Mouse (Mus musculus) central nervous system, embryonic 11.5 days (tissue): ENCODE data around the gene Serpina12. TPM values are rescaled to one million over a fixed set of nuclear protein-coding genes. Genes with fewer than 3 reads are reported as not detected.

ENCODE experiments used
- polyA plus RNA-seq: library from polyadenylated mRNA; depleted of rRNA; stranded (reverse); fragments of >200 nt; gene quantifications from 2 replicates; pipeline ENCODE4 v1.2.3, GENCODE M21; 2012; rRNA removed

The Serpina12 gene
- not detected in 2 replicates for polyA plus RNA-seq

GRCm38 (mm10) chr12:104044343-104044742 lies at the start of gene Serpina12:
Serpina12 (minus strand) TSS chr12:104044443.

GRCm38 (mm10) chr12:104013620-104014019 lies 30.6 kb downstream of the Serpina12 start, which contains the start of gene Serpina9:
Serpina9 (minus strand) TSS chr12:104013755.

DNA sequence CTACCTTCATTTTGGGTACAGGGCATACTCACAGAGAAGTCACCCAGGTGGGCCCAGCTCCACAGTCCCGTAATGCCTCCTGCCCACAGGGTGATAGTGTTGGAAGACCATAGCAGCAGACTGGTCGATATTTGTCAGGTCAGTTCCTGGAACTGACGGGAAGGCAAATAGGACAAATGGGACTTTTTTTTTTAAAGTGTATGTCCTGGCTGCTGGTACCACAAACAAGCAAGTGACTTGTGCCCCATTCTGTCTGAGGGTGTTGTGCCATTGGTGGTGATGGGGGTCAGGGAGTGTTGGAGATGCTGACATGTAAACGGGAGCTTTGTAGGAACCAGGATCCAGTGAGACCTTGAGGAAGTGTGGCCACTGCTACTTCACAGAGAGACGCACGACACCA lies 54.4 kb downstream of the Serpina12 start, which contains the start of gene Serpina11:
TSS of gene Serpina11 (minus strand) at position 101 of the 400 bp plus-strand sequence.

Other genes with a start within 250 kb of the Serpina12 start
- 18.4 and 34.2 TPM in 2 replicates for gene Serpina1b, start 214.1 kb downstream of the Serpina12 start, polyA plus RNA-seq
- gene Serpina1a, start 180.9 kb downstream of the Serpina12 start, polyA plus RNA-seq, result 9.9 and 15.6 TPM in 2 replicates
- 0.89 and 1.6 TPM in 2 replicates for gene Serpina1c, start 139.6 kb downstream of the Serpina12 start, polyA plus RNA-seq
- gene Serpina1e, start 85.5 kb downstream of the Serpina12 start, polyA plus RNA-seq, result 2.1 and 2.8 TPM in 2 replicates
- gene Serpina11, start 54.5 kb downstream of the Serpina12 start, polyA plus RNA-seq, result 0.08 and 0.10 TPM in 2 replicates
- 0.01 TPM in 1 of 2 replicates, not detected in the other for gene Serpina9, start 30.7 kb downstream of the Serpina12 start, polyA plus RNA-seq
- not detected in 2 replicates for gene Serpina5, start 56.7 kb upstream of the Serpina12 start, polyA plus RNA-seq
- gene Serpina3a, start 68.3 kb upstream of the Serpina12 start, polyA plus RNA-seq, result not detected in 2 replicates
- not detected in 2 replicates for gene Serpina3b, start 83.6 kb upstream of the Serpina12 start, polyA plus RNA-seq
- not detected in 2 replicates for gene Serpina3c, start 109.4 kb upstream of the Serpina12 start, polyA plus RNA-seq
- 0.15 and 0.25 TPM in 2 replicates for gene Serpina3f, start 170.1 kb upstream of the Serpina12 start, polyA plus RNA-seq
- gene Serpina3g, start 191.8 kb upstream of the Serpina12 start, polyA plus RNA-seq, result 0.25 and 0.68 TPM in 2 replicates
- 0.05 and 0.07 TPM in 2 replicates for gene Serpina3i, start 218.7 kb upstream of the Serpina12 start, polyA plus RNA-seq